Mouse (Mus musculus) limb, embryonic 14.5 days (tissue): ENCODE data around the gene Pgrmc2. TPM values are rescaled to one million over a fixed set of nuclear protein-coding genes. Genes with fewer than 3 reads are reported as not detected.

Experiments used
- ATAC-seq: fragments of 200-750 bp; cut with Nextera tagmentation; 2 replicates; pipeline ENCODE4 v1.8.0; 2017; ENCODE audit warnings: low read depth, moderate number of reproducible peaks, moderate TSS enrichment; ENCODE audit not compliant: low FRiP score
- DNase-seq: peaks from one replicate; pipeline ENCODE4 v3.0.0-alpha.2; 2015; ENCODE audit warnings: low spot score
- H3K27ac ChIP-seq: fragments of 300-500 bp; sonication (generic); replicated peaks from 2 replicates; pipeline ENCODE4 v1.5.1; 2014; ENCODE audit warnings: low read depth, mild to moderate bottlenecking, low read length, moderate library complexity, mixed read lengths
- H3K27me3 ChIP-seq: fragments of 300-500 bp; sonication (generic); 2 replicates; pipeline ENCODE4 v1.6.1; 2014; ENCODE audit warnings: low read length, mixed read lengths; ENCODE audit not compliant: control insufficient read depth, insufficient read depth
- H3K36me3 ChIP-seq: fragments of 300-500 bp; sonication (generic); 2 replicates; pipeline ENCODE4 v1.6.1; 2014; ENCODE audit warnings: mild to moderate bottlenecking, low read length, moderate library complexity, mixed read lengths; ENCODE audit not compliant: control insufficient read depth, insufficient read depth
- H3K4me1 ChIP-seq: fragments of 300-500 bp; sonication (generic); 2 replicates; pipeline ENCODE4 v1.6.1; 2014; ENCODE audit warnings: antibody characterized with exemption, low read length, mixed read lengths; ENCODE audit not compliant: control insufficient read depth, insufficient read depth
- H3K4me2 ChIP-seq: fragments of 300-500 bp; sonication (generic); replicated peaks from 2 replicates; pipeline ENCODE4 v1.6.1; 2014; ENCODE audit warnings: low read depth, mild to moderate bottlenecking, low read length, moderate library complexity; ENCODE audit not compliant: severe bottlenecking
- H3K4me3 ChIP-seq: fragments of 300-500 bp; sonication (generic); replicated peaks from 2 replicates; pipeline ENCODE4 v1.5.1; 2014; ENCODE audit warnings: low read length
- H3K9ac ChIP-seq: fragments of 300-500 bp; sonication (generic); 2 replicates; pipeline ENCODE4 v1.6.1; 2014; ENCODE audit warnings: mild to moderate bottlenecking, low read depth, low read length, moderate library complexity; ENCODE audit not compliant: severe bottlenecking
- H3K9me3 ChIP-seq: fragments of 300-500 bp; sonication (generic); 2 replicates; pipeline ENCODE4 v1.6.1; 2016; ENCODE audit warnings: low read length; ENCODE audit not compliant: control insufficient read depth
- POLR2A ChIP-seq: fragments of 200-500 bp; IDR thresholded peaks from 2 replicates; pipeline ENCODE4 v1.8.0; 2012; ENCODE audit warnings: inconsistent platforms, mild to moderate bottlenecking, moderate library complexity, borderline replicate concordance; ENCODE audit not compliant: insufficient read depth, insufficient read length; ENCODE audit errors: extremely low read depth
- WGBS: fragments of 180-500 bp; shearing (Covaris S2); extraction: QIAGEN DNeasy Blood & Tissue Kit; methylation state at CpG from one replicate; pipeline ENCODE4 v1.1.7; 2014; 5-methylcytosine and 5-hydroxymethylcytosine counted together
- polyA plus RNA-seq, 2 experiments: library from polyadenylated mRNA; depleted of rRNA in 1 of 2; stranded (reverse) in 1 of 2; unstranded in 1 of 2; fragments of >200 nt; fragmentation: Nextera tagmentation in 1 of 2; extraction: Ambion mirVana in 1 of 2; gene quantifications; 2 replicates each; pipeline versions ENCODE4 v1.2.1 to v1.2.3; 2012 to 2014

Gene Pgrmc2
- polyA plus RNA-seq (2012; rRNA removed) (30.9 and 41.9 TPM in 2 replicates), polyA plus RNA-seq (2014; fragmentation: Nextera tagmentation; extraction: Ambion mirVana) (34.2 and 34.3 TPM in 2 replicates)

DNA sequence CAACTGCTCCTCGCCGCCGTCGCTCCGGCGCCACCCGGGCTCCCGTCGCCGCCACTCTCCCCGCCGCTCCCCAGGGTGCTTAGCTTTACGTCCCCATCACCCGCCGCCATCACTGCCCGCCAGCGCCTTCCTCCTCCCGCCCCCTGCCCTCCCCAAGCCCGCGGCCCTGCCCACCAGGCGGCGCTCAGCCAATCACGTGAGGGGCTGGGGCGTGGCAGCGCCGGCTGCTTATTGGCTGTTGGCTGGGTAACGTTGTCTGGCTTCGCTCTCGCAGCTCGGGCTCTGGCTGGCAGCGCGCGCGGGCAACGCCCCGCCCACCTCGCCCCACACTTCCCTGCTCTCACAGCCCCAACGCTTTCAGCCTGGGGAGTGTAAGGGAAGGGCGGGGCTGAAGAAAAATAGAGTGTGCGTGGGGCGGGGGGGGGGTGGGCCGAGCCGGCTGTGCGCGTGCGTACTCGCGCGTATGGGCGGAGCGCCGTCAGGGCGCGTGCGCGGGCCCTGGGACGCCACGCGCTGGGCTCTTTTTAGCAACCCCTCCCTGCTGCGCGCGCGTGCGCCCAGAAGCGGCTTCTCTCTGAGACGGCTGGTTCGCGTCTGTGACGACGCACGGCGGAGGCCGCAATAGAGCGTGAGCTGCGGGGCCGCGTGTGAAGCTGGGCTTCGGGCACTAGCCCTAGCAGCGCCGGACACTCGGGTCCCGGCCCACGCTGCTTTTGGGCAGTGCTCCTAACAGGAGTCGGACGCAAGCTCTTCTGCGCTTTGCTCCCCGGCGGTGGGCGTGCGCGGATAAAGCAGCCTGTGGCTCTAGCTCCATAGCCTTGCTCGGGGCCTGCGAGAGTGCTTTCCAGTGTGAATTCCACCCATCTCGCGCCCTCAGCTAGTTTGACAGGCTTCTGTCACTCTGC is at the start of gene Pgrmc2:
TSS of gene Pgrmc2 (minus strand) at position 162 of the 905 bp plus-strand sequence.
- peak within 1 kb of the TSS; percentile 92 for H3K27ac ChIP-seq
- peak within 1 kb of the TSS; percentile 74 for H3K4me2 ChIP-seq
- no peaks in the 10 kb centered on the region for H3K36me3 ChIP-seq
- under 1% methylated on average over 56 of the region's 95 CpGs for WGBS
- H3K9me3 ChIP-seq: no peaks in the 10 kb centered on the region
- H3K4me3 ChIP-seq: peak within 1 kb of the TSS; percentile 91
- peak within 1 kb of the TSS; percentile 84 for H3K9ac ChIP-seq
- ATAC-seq: peak; percentile 93
- peak; percentile 97 for DNase-seq
- no peaks in the 10 kb centered on the region for H3K27me3 ChIP-seq
- peaks cover 13% of the 10 kb centered on the region for H3K4me1 ChIP-seq
- peak; percentile 98 for TF ChIP-seq POLR2A

DNA sequence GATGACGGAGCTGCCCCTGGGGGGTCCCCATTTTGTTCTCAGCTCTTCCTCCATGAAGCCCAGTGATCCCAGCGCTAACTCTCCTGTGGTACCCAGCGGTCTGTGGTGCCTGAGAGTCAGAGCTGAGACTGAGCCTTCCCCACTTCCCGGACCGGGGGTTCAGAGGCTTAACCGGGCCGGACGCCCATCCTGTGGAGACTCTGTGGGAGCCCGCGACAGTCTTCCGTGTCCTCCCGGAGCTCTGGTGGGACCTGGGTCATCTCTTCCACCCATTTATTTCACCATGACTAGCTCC is 41.1 kb upstream of the Pgrmc2 start:
- Histone ChIP-seq H3K9me3 (no peaks in the 10 kb centered on the region), H3K36me3 (no peaks in the 10 kb centered on the region), H3K4me2 (no peak overlapping the region), H3K27me3 (peaks cover 3% of the 10 kb centered on the region; the same call in 1 of the 2 replicates), H3K4me3 (no peak overlapping the region), H3K27ac (no peak overlapping the region), H3K9ac (0 out of 2 replicates have a peak overlapping the region, but pooled peaks have one; percentile 12), H3K4me1 (no peaks in the 10 kb centered on the region)
- no peak for DNase-seq
- TF ChIP-seq POLR2A: no peak
- ATAC-seq: no peak
- WGBS: 24% methylated on average over 12 of the region's 12 CpGs

DNA sequence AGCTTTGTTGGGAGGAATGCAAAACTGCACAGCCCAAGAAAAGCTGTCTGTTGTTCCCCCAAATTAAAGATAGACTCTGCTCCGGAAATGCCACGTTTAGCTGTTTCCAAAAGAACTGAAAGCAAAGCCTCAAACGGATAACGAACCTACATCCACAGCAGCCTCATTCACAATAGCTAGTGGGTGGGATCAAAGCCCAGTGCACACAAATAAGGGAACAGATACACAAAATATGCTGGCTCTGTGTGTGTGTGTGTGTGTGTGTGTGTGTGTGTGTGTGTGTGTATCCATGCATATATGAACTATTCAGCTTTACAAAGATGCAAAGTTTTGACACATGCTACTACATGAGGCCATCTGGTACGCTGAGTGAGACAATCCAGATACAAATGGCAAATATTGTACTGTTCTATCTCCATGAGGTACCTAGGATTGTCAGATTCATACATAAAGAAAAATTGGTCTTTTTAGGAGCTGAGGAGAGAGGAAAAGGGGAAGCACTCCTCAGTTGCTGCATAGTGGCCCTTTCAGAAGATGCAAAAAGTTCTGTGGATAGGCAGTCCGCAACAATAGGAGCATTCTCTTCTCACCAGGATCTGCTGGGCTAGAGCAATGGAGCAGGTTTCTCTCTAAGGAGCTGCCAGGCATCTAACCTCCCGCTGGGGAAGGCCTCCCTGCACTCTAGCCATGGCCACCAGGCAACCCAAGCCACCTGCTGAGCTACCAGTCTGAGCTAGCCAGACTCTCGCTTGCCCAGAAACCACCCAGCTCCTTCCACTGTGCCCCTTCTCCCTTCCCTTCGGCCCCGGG is 40.5 kb upstream of the Pgrmc2 start:
- TF ChIP-seq POLR2A: no peak
- H3K27ac ChIP-seq: no peak overlapping the region
- H3K9me3 ChIP-seq: no peaks in the 10 kb centered on the region
- no peak for DNase-seq
- WGBS: 39% methylated on average over 10 of the region's 10 CpGs
- no peak for ATAC-seq
- no peaks in the 10 kb centered on the region for H3K4me1 ChIP-seq
- no peak overlapping the region for H3K4me2 ChIP-seq
- H3K36me3 ChIP-seq: no peaks in the 10 kb centered on the region
- H3K4me3 ChIP-seq: no peak overlapping the region
- H3K27me3 ChIP-seq: peaks cover 3% of the 10 kb centered on the region; the same call in 1 of the 2 replicates
- 0 out of 2 replicates have a peak overlapping the region, but pooled peaks have one; percentile 12 for H3K9ac ChIP-seq

GRCm38 (mm10) chr3:41118173-41118572 is 35.3 kb upstream of the Pgrmc2 start:
- no peaks in the 10 kb centered on the region for H3K36me3 ChIP-seq
- no peak overlapping the region for H3K4me2 ChIP-seq
- ATAC-seq (no peak), DNase-seq (no peak)
- TF ChIP-seq POLR2A: no peak
- no peaks in the 10 kb centered on the region for H3K4me1 ChIP-seq
- H3K27me3 ChIP-seq: no peaks in the 10 kb centered on the region
- no peak overlapping the region for H3K27ac ChIP-seq
- WGBS: 81% methylated on average over 5 of the region's 5 CpGs
- H3K9ac ChIP-seq: no peak overlapping the region
- no peaks in the 10 kb centered on the region for H3K9me3 ChIP-seq
- H3K4me3 ChIP-seq: no peak overlapping the region

GRCm38 (mm10) chr3:41117447-41117846 is 34.6 kb upstream of the Pgrmc2 start:
- no peak for ATAC-seq
- H3K4me1 ChIP-seq: no peaks in the 10 kb centered on the region
- H3K4me3 ChIP-seq: no peak overlapping the region
- H3K36me3 ChIP-seq: no peaks in the 10 kb centered on the region
- no peak for DNase-seq
- no peak overlapping the region for H3K9ac ChIP-seq
- no peak overlapping the region for H3K27ac ChIP-seq
- no peak overlapping the region for H3K4me2 ChIP-seq
- no peaks in the 10 kb centered on the region for H3K27me3 ChIP-seq
- H3K9me3 ChIP-seq: no peaks in the 10 kb centered on the region
- TF ChIP-seq POLR2A: no peak
